Mouse (Mus musculus): ENCODE measurements at regions not wholly inside any gene's neighbourhood (a gene's known extent, or its start where the extent isn't known, plus 50 kb on each side); places are given as distances from the start of the nearest gene placed in this dataset.
A peak's percentile ranks its signal among the peaks of the same experiment; 100 is the strongest.
"Not testable (repeated sequence)": the region's sequence is repeated elsewhere in the genome, so short reads cannot be mapped to it uniquely, and the experiment has no call there.

DNA sequence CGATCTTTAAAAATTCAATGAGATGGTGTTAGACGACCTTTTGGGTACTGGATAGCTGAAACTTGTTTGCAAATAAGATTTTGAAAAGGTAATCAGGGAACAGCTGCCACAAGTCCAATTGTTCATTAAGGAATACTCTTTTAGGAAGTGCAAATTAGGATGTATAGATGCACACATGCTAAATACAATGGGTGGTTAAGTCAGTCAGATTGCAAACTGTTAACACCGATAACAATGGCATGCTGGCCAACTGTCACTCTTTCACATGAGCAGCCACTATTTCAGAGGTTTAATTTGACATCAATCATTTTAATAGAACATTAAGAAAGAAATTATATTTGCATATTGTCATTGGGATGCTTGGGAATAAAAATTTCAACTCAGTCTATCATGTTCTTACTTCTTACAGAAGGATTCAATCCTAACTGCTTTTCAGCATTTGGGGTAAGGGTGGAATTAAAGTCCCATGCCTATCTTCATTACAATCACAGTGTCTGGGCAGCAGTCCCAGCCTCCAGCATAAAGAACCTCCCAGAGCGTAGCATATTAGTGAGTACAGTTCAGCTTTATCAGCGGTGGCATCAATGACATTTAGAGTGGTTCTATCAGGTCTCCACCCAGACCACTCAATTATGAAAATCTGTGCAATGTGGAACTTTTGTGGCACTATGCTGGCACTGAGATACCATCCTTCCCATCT is 385.8 kb upstream of the Slc39a10 start:
- WGBS: 43% methylated on average over 5 of the region's 5 CpGs
- Histone ChIP-seq H3K27me3 (no peaks in the 10 kb centered on the region), H3K4me2 (no peak overlapping the region), H3K36me3 (no peaks in the 10 kb centered on the region), H3K9ac (no peak overlapping the region), H3K9me3 (no peaks in the 10 kb centered on the region), H3K4me1 (replicated peaks) (peaks cover 15% of the 10 kb centered on the region), H3K27ac (peak overlapping the region; percentile 76), H3K4me3 (no peak overlapping the region)
- peak; percentile 86 for ATAC-seq (ENCODE audit: low FRiP score)

DNA sequence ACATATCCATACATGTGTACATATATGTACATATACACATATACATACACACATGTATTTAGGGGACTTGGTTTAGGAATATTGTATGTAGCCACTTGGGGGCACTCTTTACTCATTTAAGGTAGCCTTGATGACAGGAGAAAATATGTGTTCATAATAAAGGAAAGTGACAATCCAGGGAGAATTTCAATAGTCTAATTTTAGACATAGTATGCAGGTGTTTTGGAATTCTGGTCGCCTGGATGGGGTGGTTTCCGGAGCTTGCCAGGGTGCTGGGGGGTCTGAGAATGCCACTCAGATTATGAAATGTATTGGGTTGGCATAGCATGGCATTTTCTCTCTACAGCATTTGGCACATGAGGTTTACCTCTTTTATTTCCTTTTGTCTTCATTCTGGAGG is 385.2 kb upstream of the Slc39a10 start:
- Histone ChIP-seq H3K27me3 (no peaks in the 10 kb centered on the region), H3K4me2 (no peak overlapping the region), H3K27ac (peak overlapping the region; percentile 76), H3K4me1 (replicated peaks) (peaks cover 15% of the 10 kb centered on the region), H3K4me3 (no peak overlapping the region), H3K9ac (no peak overlapping the region), H3K9me3 (no peaks in the 10 kb centered on the region), H3K36me3 (no peaks in the 10 kb centered on the region)
- WGBS: 9% methylated on average over 2 of the region's 2 CpGs
- ATAC-seq (ENCODE audit: low FRiP score): peak; percentile 80

DNA sequence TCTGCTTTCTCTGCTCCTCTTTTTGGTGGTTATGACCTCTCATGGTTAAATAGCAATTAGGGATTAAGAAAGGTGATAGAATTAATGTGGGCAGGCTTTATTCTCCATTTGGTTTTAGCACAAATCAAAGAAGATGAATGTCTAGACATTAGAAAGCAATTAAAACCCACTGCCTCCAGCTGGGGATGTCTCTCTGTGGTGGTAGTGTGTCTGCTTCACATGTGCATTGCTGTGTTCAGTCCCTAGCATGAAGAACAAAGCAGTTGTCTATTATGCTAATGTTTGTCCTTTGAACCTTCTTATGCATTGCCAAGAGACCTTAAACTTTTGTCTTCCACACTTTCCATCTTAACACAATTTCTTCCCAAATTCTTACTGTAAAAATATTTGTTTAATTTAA is 379.5 kb upstream of the Slc39a10 start:
- Histone ChIP-seq H3K4me1 (replicated peaks) (no peaks in the 10 kb centered on the region), H3K36me3 (no peaks in the 10 kb centered on the region), H3K4me2 (no peak overlapping the region), H3K9me3 (no peaks in the 10 kb centered on the region), H3K27me3 (no peaks in the 10 kb centered on the region), H3K4me3 (no peak overlapping the region), H3K9ac (no peak overlapping the region), H3K27ac (no peak overlapping the region)
- ATAC-seq (ENCODE audit: low FRiP score): peak; percentile 72; the same call in 1 of the 2 replicates

DNA sequence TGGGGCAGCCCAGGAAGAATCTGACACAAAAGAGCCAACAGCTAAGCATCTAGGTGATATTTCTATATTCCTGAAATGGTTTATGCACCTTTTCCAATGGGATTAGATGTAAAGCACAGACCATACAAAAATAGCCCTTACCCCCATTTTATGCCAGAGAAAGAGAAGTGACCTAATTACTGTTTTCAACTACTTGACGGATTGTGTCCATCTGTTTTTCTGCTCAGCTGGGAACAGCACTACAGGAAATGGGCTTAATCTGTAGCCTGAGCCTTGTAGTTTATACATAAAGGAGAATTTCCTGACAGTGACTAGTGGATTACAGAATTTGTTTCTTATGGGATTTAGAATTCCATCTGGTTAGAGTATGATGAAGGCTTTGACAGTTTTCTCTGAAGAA is 371.0 kb upstream of the Slc39a10 start:
- H3K36me3 ChIP-seq: no peaks in the 10 kb centered on the region
- H3K4me1 ChIP-seq (replicated peaks): no peaks in the 10 kb centered on the region
- H3K4me3 ChIP-seq: no peak overlapping the region
- 73% methylated on average over 1 of the region's 1 CpGs for WGBS
- H3K9ac ChIP-seq: no peak overlapping the region
- ATAC-seq (ENCODE audit: low FRiP score): no peak
- H3K27me3 ChIP-seq: no peaks in the 10 kb centered on the region
- no peak overlapping the region for H3K27ac ChIP-seq
- no peak overlapping the region for H3K4me2 ChIP-seq
- H3K9me3 ChIP-seq: no peaks in the 10 kb centered on the region

DNA sequence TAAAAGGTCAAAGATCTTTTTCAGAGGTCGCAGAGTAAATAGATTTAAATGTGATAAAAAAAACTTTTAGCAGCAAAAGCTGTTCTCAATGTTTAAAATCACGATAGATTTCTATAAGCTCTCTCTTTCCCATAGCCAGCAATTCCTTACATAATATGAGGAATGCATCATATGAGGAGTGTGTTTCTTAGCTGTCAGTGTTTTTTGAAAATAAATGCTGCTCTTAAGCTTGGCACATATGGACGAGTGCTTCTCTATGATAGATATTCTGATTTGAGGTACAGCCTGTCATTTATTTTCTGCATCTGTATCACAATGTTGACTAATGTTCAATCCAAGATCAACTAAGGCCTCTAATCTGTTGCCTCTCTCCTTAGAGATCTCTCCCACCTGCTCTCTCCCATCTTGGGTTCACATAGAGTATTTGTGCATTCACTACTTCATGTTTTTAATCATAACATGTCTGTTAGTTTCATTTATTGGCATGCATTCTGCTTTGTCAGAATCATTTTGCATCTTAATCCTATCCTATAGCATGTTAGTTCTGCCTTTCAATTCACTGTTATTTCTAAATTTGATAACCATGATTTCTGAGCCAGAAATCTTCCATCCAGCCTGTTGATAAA is 369.0 kb upstream of the Slc39a10 start:
- Histone ChIP-seq H3K4me1 (replicated peaks) (no peaks in the 10 kb centered on the region), H3K27me3 (no peaks in the 10 kb centered on the region), H3K4me2 (no peak overlapping the region), H3K36me3 (no peaks in the 10 kb centered on the region), H3K4me3 (no peak overlapping the region), H3K9ac (no peak overlapping the region), H3K27ac (no peak overlapping the region), H3K9me3 (no peaks in the 10 kb centered on the region)
- 76% methylated on average over 3 of the region's 3 CpGs for WGBS
- no peak for ATAC-seq (ENCODE audit: low FRiP score)

DNA sequence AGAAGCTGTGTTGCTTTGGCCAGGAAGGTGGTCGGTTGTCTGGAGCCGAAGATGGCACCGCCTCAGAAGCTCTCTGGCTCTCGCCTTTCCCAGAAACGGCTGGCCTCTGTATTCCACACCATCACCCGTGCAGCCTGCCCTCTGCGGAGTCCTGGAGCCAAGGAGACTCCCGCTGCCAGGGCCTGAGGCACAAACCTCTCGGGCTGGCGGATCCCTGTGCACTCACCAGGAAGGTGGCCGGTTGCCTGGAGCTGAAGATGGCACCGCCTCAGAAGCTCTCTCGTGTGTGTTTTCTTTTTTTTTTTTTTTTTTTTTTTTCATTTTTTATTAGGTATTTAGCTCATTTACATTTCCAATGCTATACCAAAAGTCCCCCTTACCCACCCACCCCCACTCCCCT is 358.1 kb upstream of the Slc39a10 start:
- not testable (repeated sequence) for ATAC-seq (ENCODE audit: low FRiP score); H3K9me3 ChIP-seq; H3K27ac ChIP-seq; H3K4me2 ChIP-seq; H3K4me3 ChIP-seq; H3K27me3 ChIP-seq; H3K4me1 ChIP-seq (replicated peaks); H3K36me3 ChIP-seq; H3K9ac ChIP-seq
- 93% methylated on average over 13 of the region's 13 CpGs for WGBS

DNA sequence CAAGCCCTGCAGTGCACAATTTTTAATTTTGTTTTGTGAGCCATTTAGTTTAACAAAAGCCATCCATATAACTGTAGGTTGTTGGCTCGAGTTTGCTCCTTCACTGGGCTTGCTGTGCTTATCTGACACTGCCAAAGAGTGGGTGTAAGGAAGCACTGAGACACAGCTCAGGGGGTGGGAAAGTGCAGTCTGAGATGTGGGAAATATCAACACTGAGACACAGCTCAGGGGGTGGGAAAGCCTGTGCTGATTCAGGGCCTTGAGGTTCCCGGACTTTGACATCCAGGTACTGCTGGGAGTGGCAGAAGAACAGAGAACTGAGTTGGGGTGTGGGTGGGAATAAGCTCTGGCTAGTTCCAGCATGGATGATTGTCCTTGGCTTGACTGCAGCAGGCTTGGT is 324.4 kb upstream of the Slc39a10 start:
- 63% methylated on average over 2 of the region's 2 CpGs for WGBS
- no peak for ATAC-seq (ENCODE audit: low FRiP score)
- H3K4me1 ChIP-seq (replicated peaks): no peaks in the 10 kb centered on the region
- no peak overlapping the region for H3K4me3 ChIP-seq
- no peaks in the 10 kb centered on the region for H3K9me3 ChIP-seq
- no peak overlapping the region for H3K9ac ChIP-seq
- no peak overlapping the region for H3K4me2 ChIP-seq
- H3K27ac ChIP-seq: no peak overlapping the region
- no peaks in the 10 kb centered on the region for H3K36me3 ChIP-seq
- no peaks in the 10 kb centered on the region for H3K27me3 ChIP-seq

DNA sequence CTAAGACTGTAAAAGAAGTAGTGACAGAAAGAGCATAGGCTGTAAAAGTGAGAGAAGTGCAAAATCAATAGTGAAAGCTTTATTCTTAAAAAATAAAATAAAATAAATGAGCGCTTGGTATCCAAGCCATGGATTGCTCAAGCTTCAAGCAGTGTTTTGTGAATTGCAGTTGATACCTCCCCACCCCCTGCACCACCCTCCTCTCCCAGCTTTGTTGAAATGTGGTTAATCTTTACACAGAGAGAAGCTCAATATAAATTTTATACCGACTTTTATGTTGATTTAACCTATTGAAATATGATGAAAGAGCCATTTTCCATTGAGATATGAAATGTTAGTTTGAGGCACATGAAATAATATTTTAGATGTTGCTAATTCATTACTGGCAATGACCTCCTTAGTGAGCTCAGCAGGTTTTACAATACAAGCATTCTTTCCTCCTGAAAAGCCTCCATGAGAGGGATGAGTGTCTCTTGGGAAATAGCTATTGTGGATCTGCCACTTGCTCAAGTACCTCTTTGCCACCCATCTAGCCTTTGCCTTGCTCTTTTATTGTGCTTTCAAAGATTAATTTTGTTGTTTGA is 323.9 kb upstream of the Slc39a10 start:
- H3K9me3 ChIP-seq: no peaks in the 10 kb centered on the region
- H3K27me3 ChIP-seq: no peaks in the 10 kb centered on the region
- H3K36me3 ChIP-seq: no peaks in the 10 kb centered on the region
- WGBS: 74% methylated on average over 2 of the region's 2 CpGs
- no peak overlapping the region for H3K4me3 ChIP-seq
- no peak overlapping the region for H3K27ac ChIP-seq
- no peak for ATAC-seq (ENCODE audit: low FRiP score)
- no peak overlapping the region for H3K9ac ChIP-seq
- H3K4me2 ChIP-seq: no peak overlapping the region
- H3K4me1 ChIP-seq (replicated peaks): no peaks in the 10 kb centered on the region

DNA sequence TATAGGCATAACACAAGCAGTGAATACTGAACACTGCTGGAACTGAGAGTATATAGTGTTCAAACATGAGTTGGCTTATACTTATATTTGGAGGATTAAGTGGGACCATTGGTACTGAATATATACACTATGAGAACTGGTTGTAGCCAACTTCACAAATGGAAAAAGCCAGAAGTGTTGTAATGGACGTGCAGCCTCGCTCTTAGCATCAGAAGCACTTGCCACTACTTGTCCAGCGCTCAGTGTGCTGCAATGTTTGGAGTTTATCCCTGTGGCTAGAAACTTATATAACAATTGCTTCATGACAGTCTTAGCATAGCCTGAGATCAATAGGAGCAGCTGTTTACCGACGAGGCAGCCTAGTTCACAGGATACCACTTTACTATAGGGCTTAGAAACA is 320.8 kb upstream of the Slc39a10 start:
- WGBS: 90% methylated on average over 5 of the region's 5 CpGs
- Histone ChIP-seq H3K9me3 (no peaks in the 10 kb centered on the region), H3K27me3 (no peaks in the 10 kb centered on the region), H3K9ac (no peak overlapping the region), H3K27ac (no peak overlapping the region), H3K4me3 (no peak overlapping the region), H3K36me3 (no peaks in the 10 kb centered on the region), H3K4me1 (replicated peaks) (no peaks in the 10 kb centered on the region), H3K4me2 (no peak overlapping the region)
- no peak for ATAC-seq (ENCODE audit: low FRiP score)

DNA sequence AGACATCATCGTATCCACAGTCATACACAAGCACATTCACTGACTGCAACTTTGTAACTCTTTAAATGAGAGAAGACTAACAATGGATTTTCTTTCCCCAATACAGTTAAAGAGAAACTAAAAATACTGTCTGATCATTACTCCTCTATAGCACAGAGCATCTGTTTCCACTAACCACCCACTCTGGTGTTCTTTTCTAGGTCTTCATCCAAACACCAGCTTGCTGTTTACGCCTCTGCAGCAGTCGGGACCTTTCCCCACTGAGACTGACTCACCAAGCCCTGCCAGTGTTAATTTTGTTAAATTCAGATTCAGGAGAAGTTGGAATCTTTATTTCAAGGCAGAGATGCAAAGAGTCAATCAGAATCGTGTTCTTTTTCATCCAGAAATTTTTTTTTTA is 300.3 kb upstream of the Slc39a10 start:
- WGBS: 87% methylated on average over 4 of the region's 4 CpGs
- H3K4me1 ChIP-seq (replicated peaks): no peaks in the 10 kb centered on the region
- H3K4me2 ChIP-seq: no peak overlapping the region
- H3K27me3 ChIP-seq: no peaks in the 10 kb centered on the region
- no peaks in the 10 kb centered on the region for H3K9me3 ChIP-seq
- H3K27ac ChIP-seq: no peak overlapping the region
- no peak overlapping the region for H3K9ac ChIP-seq
- H3K36me3 ChIP-seq: no peaks in the 10 kb centered on the region
- no peak overlapping the region for H3K4me3 ChIP-seq
- no peak for ATAC-seq (ENCODE audit: low FRiP score)

DNA sequence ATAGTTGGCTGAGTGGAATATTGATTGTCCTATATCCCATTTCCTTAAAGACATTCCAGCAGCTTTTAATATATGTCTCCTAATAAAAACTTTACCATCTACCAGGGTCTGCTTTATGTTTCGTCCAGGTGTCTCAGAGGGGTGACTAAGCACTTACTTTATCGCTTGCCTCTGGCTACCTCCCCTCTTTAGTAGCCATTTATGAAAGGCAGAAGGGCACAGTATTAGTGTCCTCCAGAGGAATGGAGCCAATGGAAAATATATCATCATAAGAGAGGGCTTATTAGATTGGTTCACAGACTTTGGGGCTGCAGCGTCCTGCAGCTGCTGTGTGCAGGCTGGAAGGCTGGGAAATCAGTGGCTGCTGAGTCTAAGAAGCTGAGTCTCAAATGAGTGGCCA is 271.8 kb upstream of the Slc39a10 start:
- Histone ChIP-seq H3K4me2 (no peak overlapping the region), H3K9ac (no peak overlapping the region), H3K27ac (no peak overlapping the region), H3K4me3 (no peak overlapping the region), H3K9me3 (no peaks in the 10 kb centered on the region), H3K27me3 (no peaks in the 10 kb centered on the region), H3K36me3 (no peaks in the 10 kb centered on the region), H3K4me1 (replicated peaks) (0 out of 2 replicates have a peak, but pooled peaks cover 10% of the 10 kb centered on the region)
- WGBS: 65% methylated on average over 3 of the region's 3 CpGs
- 0 out of 2 replicates have a peak, but pooled peaks have one; percentile 39 for ATAC-seq (ENCODE audit: low FRiP score)

DNA sequence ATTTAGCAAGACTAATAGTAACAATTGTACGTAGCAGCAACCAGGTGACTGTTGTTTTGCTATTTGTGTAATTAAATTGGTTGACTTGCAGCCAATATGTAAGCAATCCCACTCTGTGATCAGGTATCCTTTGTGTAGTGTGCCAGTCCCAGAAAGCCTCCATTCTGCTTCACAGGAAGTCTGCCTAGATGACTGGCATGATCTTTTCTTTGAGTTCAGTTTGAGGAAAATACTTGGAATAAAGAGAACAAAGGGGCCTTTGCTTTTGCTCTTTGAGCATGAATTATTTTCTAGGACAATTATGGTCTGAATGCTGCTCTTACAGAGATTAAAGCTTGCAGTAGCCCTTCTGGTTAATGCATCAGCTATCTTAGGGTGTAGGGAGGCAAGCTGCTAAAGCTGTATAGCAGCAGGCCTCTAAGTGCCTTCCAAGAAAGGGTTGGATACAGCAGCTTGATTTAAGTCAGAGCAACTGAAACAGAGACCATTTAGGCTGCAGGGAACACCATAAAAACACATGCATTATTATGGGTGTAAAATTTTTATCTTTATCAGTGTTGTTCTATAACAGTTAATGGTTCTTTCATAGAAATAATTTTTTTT is 271.3 kb upstream of the Slc39a10 start:
- peak; percentile 77 for ATAC-seq (ENCODE audit: low FRiP score)
- no peak overlapping the region for H3K4me3 ChIP-seq
- WGBS: 12% methylated on average over 1 of the region's 1 CpGs
- H3K27me3 ChIP-seq: no peaks in the 10 kb centered on the region
- H3K9me3 ChIP-seq: no peaks in the 10 kb centered on the region
- no peak overlapping the region for H3K4me2 ChIP-seq
- no peak overlapping the region for H3K9ac ChIP-seq
- H3K27ac ChIP-seq: peak overlapping the region; percentile 14; the same call in 1 of the 2 replicates
- H3K36me3 ChIP-seq: no peaks in the 10 kb centered on the region
- 0 out of 2 replicates have a peak, but pooled peaks cover 10% of the 10 kb centered on the region for H3K4me1 ChIP-seq (replicated peaks)
